Mouse (Mus musculus): ENCODE data around the gene Gm43064. TPM values are rescaled to one million over a fixed set of nuclear protein-coding genes. Genes with fewer than 3 reads are reported as not detected.
"Not testable (repeated sequence)": the region's sequence is repeated elsewhere in the genome, so short reads cannot be mapped to it uniquely, and the experiment has no call there.

The Gm43064 gene
- polyA plus RNA-seq, 1 experiment from 2014 or later: 0.15 TPM

DNA sequence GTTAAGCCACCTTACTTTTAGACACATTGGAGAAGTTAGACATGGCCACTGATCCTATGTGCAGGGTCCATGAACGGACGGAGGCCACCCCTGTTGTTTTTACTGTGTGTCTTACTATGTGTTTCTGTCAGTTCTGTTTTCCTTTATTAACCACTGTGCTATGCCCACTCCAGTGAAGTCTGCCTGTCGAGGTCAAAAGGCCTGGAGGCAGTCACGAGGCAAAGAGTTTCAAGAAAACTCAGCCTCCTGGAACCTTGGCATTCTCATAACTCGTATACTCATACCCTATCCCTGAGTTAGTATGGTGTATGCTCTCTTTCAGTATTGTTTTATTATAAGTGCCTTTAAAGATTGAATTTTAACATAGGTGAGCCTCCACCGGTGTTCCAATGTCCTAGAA lies 30.3 kb downstream of the Gm43064 start:
- ATAC-seq (ENCODE audit: low FRiP score): no peak
- DNase-seq (ENCODE audit: low spot score, missing footprints): no peak
- Histone ChIP-seq H3K4me2 (no peak overlapping the region), H3K9ac (ENCODE audit: low read length) (no peak overlapping the region), H3K4me1 (ENCODE audit: control insufficient read depth, insufficient read depth, low read length) (no peaks in the 10 kb centered on the region), H3K27me3 (ENCODE audit: control insufficient read depth, insufficient read depth, low read length) (no peaks in the 10 kb centered on the region), H3K27ac (ENCODE audit: low read depth, low read length) (no peak overlapping the region), H3K4me3 (ENCODE audit: low read depth, low read length) (no peak overlapping the region), H3K36me3 (ENCODE audit: control insufficient read depth, insufficient read depth, low read length) (no peaks in the 10 kb centered on the region), H3K9me3 (ENCODE audit: control insufficient read depth, low read length) (no peaks in the 10 kb centered on the region)
- WGBS: 88% methylated on average over 6 of the region's 6 CpGs

DNA sequence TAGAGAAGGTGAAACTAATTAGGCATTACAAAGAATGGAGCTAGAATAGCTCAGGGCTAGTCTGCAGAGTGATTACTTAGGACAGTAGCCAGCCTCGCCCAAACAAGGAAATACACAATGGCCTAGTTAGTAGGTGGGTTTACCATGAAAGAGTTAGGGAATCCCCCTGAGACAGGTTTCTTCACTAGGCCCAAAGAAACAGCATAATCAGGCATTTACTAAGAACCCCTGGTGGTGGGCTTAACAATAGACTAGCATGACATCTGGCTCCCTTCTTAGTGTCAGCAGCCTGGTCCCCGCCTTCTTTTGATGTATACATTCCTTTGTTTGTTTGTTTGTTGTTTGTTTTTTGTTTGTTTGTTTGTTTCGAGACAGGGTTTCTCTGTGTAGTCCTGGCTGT lies 30.8 kb downstream of the Gm43064 start:
- H3K9ac ChIP-seq (ENCODE audit: low read length); H3K27ac ChIP-seq (ENCODE audit: low read depth, low read length); ATAC-seq (ENCODE audit: low FRiP score); H3K36me3 ChIP-seq (ENCODE audit: control insufficient read depth, insufficient read depth, low read length); H3K4me3 ChIP-seq (ENCODE audit: low read depth, low read length); H3K9me3 ChIP-seq (ENCODE audit: control insufficient read depth, low read length); H3K4me1 ChIP-seq (ENCODE audit: control insufficient read depth, insufficient read depth, low read length); H3K27me3 ChIP-seq (ENCODE audit: control insufficient read depth, insufficient read depth, low read length); H3K4me2 ChIP-seq; DNase-seq (ENCODE audit: low spot score, missing footprints): not testable (repeated sequence)
- WGBS: 74% methylated on average over 3 of the region's 3 CpGs

DNA sequence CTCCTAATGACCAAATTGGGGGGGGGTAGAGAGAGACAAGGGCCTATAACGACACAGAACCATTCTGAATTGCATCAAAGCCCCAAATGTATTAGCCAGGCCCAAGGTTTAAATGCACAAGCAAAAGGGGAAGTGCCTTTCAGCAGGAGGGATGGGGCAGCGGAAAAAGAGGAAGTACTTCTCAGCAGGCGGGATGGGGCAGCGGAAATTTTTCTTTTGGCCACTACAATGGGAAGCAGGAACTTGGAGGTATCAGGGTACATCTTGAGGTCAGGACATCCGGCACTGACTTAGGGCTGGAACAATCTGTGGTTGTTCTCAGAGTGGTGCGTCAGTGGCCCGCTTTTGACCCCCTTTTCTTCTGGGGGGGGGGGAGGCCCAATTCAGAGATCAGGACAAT lies 31.6 kb downstream of the Gm43064 start:
- H3K9ac ChIP-seq (ENCODE audit: low read length); H3K4me1 ChIP-seq (ENCODE audit: control insufficient read depth, insufficient read depth, low read length); DNase-seq (ENCODE audit: low spot score, missing footprints); H3K27ac ChIP-seq (ENCODE audit: low read depth, low read length); H3K4me3 ChIP-seq (ENCODE audit: low read depth, low read length); H3K36me3 ChIP-seq (ENCODE audit: control insufficient read depth, insufficient read depth, low read length); H3K9me3 ChIP-seq (ENCODE audit: control insufficient read depth, low read length); H3K4me2 ChIP-seq; ATAC-seq (ENCODE audit: low FRiP score); H3K27me3 ChIP-seq (ENCODE audit: control insufficient read depth, insufficient read depth, low read length): not testable (repeated sequence)
- 87% methylated on average over 7 of the region's 7 CpGs for WGBS

DNA sequence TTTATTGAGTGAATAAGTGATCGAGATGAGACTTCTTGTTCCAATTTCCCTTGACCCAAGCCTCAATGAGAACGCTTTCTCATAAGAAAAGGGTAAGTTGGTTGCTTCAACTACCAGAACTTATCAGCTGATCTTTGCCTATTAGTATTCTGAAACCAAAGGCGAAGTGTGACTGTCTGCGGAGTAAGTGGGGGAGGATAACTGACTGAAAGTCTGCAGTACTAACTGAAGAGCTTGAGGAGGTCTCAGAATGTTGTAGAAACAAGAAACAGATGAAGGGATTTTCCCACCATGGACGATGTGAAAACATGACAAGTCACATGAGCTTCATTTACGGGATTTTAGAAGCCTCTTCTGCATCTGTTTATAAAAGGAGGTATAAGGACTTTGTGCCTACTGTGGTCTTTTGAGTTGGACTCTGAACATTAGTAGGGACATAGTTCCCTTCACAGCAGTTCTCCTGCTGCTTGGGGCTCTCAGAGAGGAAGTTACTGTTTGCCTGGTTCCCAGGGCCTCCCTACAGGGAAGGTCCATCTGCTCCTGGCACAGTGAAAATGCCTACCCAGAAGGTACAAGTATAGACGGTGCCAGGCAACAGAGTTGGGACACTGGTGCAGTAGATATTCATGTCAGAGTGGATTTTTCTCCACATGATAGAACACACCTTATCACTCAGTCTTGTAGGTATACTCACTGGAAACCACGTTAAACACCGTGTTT lies 41.4 kb downstream of the Gm43064 start:
- H3K27ac ChIP-seq (ENCODE audit: low read depth, low read length): no peak overlapping the region
- no peak overlapping the region for H3K9ac ChIP-seq (ENCODE audit: low read length)
- H3K4me1 ChIP-seq (ENCODE audit: control insufficient read depth, insufficient read depth, low read length): no peaks in the 10 kb centered on the region
- H3K27me3 ChIP-seq (ENCODE audit: control insufficient read depth, insufficient read depth, low read length): no peaks in the 10 kb centered on the region
- no peak overlapping the region for H3K4me3 ChIP-seq (ENCODE audit: low read depth, low read length)
- H3K9me3 ChIP-seq (ENCODE audit: control insufficient read depth, low read length): no peaks in the 10 kb centered on the region
- 85% methylated on average over 9 of the region's 9 CpGs for WGBS
- H3K36me3 ChIP-seq (ENCODE audit: control insufficient read depth, insufficient read depth, low read length): no peaks in the 10 kb centered on the region
- no peak overlapping the region for H3K4me2 ChIP-seq
- DNase-seq (ENCODE audit: low spot score, missing footprints) (no peak), ATAC-seq (ENCODE audit: low FRiP score) (no peak)

DNA sequence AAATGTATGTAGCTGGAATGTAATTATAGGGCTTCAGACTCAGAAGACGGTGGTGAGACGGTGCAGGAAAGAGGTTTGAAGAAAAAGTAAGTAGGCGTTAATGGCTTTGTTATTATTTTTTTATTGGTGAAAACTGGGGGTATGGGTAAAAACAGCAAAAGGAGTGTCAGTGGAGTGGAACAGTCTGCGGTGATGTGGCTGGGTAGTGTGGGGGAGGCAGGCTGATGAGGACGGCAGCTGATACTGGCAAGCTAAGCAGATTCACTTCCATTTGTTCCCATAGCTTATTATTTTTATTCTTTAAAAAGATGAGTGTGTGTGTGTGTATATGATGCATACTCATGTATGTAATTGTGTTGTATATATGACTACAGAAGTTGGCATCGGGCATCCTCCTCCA lies 42.1 kb downstream of the Gm43064 start:
- no peak for ATAC-seq (ENCODE audit: low FRiP score)
- 94% methylated on average over 6 of the region's 6 CpGs for WGBS
- no peak overlapping the region for H3K4me2 ChIP-seq

DNA sequence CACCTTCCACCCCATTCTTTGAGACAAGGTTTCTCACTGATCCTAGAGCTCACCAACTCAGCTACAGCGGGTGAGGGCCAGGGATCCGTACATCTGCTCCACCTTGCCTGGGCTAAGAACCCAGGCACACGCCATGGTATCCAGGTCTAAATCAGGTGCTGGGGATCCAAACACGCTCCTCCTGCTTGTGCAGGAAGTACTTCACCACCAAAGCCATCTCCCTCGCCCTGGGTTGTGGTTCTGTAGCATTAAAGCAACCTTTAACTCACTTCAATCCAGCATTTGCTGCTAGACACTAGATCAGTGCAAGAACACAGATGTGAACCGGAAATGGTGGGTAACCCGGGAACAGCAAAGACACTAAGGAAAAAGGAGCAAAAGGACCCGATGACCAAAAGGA lies 42.5 kb downstream of the Gm43064 start:
- WGBS: 84% methylated on average over 8 of the region's 8 CpGs
- no peaks in the 10 kb centered on the region for H3K9me3 ChIP-seq (ENCODE audit: control insufficient read depth, low read length)
- H3K4me2 ChIP-seq: no peak overlapping the region
- no peak overlapping the region for H3K27ac ChIP-seq (ENCODE audit: low read depth, low read length)
- H3K9ac ChIP-seq (ENCODE audit: low read length): no peak overlapping the region
- H3K4me1 ChIP-seq (ENCODE audit: control insufficient read depth, insufficient read depth, low read length): no peaks in the 10 kb centered on the region
- no peaks in the 10 kb centered on the region for H3K36me3 ChIP-seq (ENCODE audit: control insufficient read depth, insufficient read depth, low read length)
- DNase-seq (ENCODE audit: low spot score, missing footprints) (no peak), ATAC-seq (ENCODE audit: low FRiP score) (no peak)
- H3K27me3 ChIP-seq (ENCODE audit: control insufficient read depth, insufficient read depth, low read length): no peaks in the 10 kb centered on the region
- H3K4me3 ChIP-seq (ENCODE audit: low read depth, low read length): no peak overlapping the region

More for the DNA sequence above, 42.1 kb downstream of the Gm43064 start:
- no peak overlapping the region for H3K9ac ChIP-seq (ENCODE audit: low read length)
- H3K4me3 ChIP-seq (ENCODE audit: low read depth, low read length): no peak overlapping the region
- no peaks in the 10 kb centered on the region for H3K4me1 ChIP-seq (ENCODE audit: control insufficient read depth, insufficient read depth, low read length)
- no peaks in the 10 kb centered on the region for H3K36me3 ChIP-seq (ENCODE audit: control insufficient read depth, insufficient read depth, low read length)
- no peak overlapping the region for H3K27ac ChIP-seq (ENCODE audit: low read depth, low read length)
- no peak for DNase-seq (ENCODE audit: low spot score, missing footprints)
- H3K27me3 ChIP-seq (ENCODE audit: control insufficient read depth, insufficient read depth, low read length): no peaks in the 10 kb centered on the region
- no peaks in the 10 kb centered on the region for H3K9me3 ChIP-seq (ENCODE audit: control insufficient read depth, low read length)

DNA sequence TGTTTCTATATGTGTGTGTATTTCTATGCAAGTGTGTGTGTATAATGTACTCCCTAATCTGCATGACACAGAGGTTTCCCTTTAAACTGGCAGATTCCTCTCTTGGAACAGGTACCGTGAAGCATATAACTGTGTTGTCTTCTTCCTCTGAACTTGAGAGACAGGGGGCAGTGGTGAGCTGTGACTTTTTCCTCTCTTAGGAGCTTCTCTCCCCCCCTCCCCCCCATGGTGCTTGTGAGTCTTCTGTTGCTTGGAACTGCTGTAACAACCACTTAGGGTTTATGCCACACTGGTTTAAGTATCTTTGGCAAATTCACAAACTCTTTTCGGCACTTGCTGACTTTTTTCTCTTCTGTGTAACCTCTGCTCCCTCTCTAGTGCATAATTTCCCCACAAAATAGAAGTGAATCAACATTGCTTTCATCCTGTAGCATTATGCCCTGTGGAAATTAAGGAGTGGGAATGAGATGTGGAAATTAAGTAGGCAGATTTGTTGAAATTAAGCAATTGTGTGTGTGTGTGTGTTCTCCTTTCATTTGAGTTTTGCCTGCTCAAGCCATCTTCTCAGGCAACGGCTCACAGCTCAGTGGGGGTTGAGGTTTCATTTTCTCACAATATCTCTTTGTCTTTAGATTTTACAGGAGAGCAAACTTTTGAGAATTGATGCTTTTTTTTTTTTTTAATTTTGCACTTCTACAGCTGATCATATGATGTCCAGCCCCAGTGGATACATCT lies 43.4 kb downstream of the Gm43064 start:
- no peak for DNase-seq (ENCODE audit: low spot score, missing footprints)
- Histone ChIP-seq H3K4me1 (ENCODE audit: control insufficient read depth, insufficient read depth, low read length) (no peaks in the 10 kb centered on the region), H3K36me3 (ENCODE audit: control insufficient read depth, insufficient read depth, low read length) (no peaks in the 10 kb centered on the region), H3K9me3 (ENCODE audit: control insufficient read depth, low read length) (no peaks in the 10 kb centered on the region), H3K27ac (ENCODE audit: low read depth, low read length) (no peak overlapping the region), H3K9ac (ENCODE audit: low read length) (no peak overlapping the region), H3K4me3 (ENCODE audit: low read depth, low read length) (no peak overlapping the region), H3K27me3 (ENCODE audit: control insufficient read depth, insufficient read depth, low read length) (no peaks in the 10 kb centered on the region), H3K4me2 (no peak overlapping the region)
- ATAC-seq (ENCODE audit: low FRiP score): no peak
- WGBS: 77% methylated on average over 3 of the region's 3 CpGs

DNA sequence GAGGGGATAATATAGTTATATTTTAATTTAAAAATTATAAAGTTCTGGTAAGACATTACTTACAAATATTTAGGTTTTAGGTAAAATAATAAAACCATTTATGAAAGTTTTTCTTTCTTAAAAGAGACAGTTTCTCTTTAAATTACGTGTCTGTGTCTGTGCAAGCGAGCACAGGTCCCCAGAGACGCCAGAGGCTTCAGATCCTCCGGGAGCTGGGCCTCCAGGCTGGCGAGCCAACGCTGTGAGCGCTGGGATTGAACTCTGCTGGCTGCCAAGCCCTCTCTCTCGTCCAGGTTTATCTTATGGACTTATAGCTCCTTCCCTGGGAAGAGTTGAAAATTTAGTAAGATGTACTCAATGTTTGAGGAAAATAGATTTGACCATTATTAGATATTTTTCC lies 44.4 kb downstream of the Gm43064 start:
- no peak overlapping the region for H3K9ac ChIP-seq (ENCODE audit: low read length)
- WGBS: 76% methylated on average over 8 of the region's 8 CpGs
- no peaks in the 10 kb centered on the region for H3K9me3 ChIP-seq (ENCODE audit: control insufficient read depth, low read length)
- no peak for ATAC-seq (ENCODE audit: low FRiP score)
- H3K4me3 ChIP-seq (ENCODE audit: low read depth, low read length): no peak overlapping the region
- H3K4me1 ChIP-seq (ENCODE audit: control insufficient read depth, insufficient read depth, low read length): no peaks in the 10 kb centered on the region
- no peak overlapping the region for H3K4me2 ChIP-seq
- no peaks in the 10 kb centered on the region for H3K36me3 ChIP-seq (ENCODE audit: control insufficient read depth, insufficient read depth, low read length)
- DNase-seq (ENCODE audit: low spot score, missing footprints): no peak
- no peak overlapping the region for H3K27ac ChIP-seq (ENCODE audit: low read depth, low read length)
- no peaks in the 10 kb centered on the region for H3K27me3 ChIP-seq (ENCODE audit: control insufficient read depth, insufficient read depth, low read length)

DNA sequence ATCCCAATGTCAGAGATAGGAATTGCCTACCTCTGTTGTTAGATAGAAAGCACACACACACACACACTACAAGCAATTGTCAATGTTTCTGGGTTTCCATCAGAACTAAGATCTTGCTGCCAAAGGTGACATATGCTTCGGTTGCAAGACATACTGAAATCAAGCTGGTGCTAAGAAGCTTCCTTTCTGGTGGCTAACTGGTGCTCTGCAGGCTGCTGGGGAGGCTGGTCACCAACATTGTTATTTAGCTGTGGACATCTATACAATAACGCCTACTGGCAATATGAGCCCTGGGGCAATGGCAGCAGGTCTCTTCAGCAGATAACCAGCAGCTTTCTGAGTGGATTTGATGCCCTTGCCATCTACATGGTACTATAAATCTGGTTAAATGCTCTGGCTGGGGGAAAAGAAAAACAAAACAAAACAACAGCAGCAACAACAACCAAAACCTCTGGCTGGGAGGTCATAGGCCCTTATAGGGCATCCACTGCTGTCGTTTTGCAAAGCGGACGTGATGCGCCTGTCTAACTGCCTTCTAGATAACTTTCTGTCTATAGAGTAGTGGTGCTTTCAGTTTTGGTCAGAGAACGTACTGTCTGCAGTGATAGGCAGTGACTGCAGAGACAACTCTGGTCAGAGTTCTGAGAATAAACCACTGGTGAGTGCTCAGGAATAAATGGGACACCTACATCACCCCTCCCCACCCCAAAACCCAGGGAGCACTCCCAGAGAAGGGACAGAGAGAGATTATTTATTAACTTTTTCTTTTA lies 47.8 kb downstream of the Gm43064 start:
- Histone ChIP-seq H3K27ac (ENCODE audit: low read depth, low read length) (no peak overlapping the region), H3K36me3 (ENCODE audit: control insufficient read depth, insufficient read depth, low read length) (no peaks in the 10 kb centered on the region), H3K9me3 (ENCODE audit: control insufficient read depth, low read length) (no peaks in the 10 kb centered on the region), H3K4me2 (no peak overlapping the region), H3K27me3 (ENCODE audit: control insufficient read depth, insufficient read depth, low read length) (no peaks in the 10 kb centered on the region), H3K4me1 (ENCODE audit: control insufficient read depth, insufficient read depth, low read length) (no peaks in the 10 kb centered on the region), H3K9ac (ENCODE audit: low read length) (no peak overlapping the region), H3K4me3 (ENCODE audit: low read depth, low read length) (no peak overlapping the region)
- no peak for ATAC-seq (ENCODE audit: low FRiP score)
- 91% methylated on average over 7 of the region's 7 CpGs for WGBS
- no peak for DNase-seq (ENCODE audit: low spot score, missing footprints)
